Mouse (Mus musculus): ENCODE data around the gene Gnat3.

- no peak for TF ChIP-seq GATA1 (IDR thresholded peaks at IDR 0.05; ENCODE audit: borderline replicate concordance, low read length)
- TF ChIP-seq FLI1 (IDR thresholded peaks at IDR 0.05; ENCODE audit: low read length), result no peak
These were observed 42.7 kb downstream of the Gnat3 start for GRCm38 (mm10) chr5:18004824-18005611.

Measured in megakaryocyte, embryonic 14.5 days (primary cell).